Mouse (Mus musculus) MEL (cell line): ENCODE results near the gene Zbtb20.
A peak's percentile ranks its signal among the peaks of the same experiment; 100 is the strongest.

Experiments
- CTCF ChIP-seq, 3 experiments: IDR thresholded peaks in 2 of 3; conservative IDR thresholded peaks in 1 of 3; 2 replicates each; pipeline ENCODE4 v1.5.1; 2011 to 2012; ENCODE audit warnings: low read length in 3 of 3, low read depth in 2 of 3, mild to moderate bottlenecking in 2 of 3, improper control_type of control experiment in 1 of 3, inconsistent platforms in 1 of 3, mixed read lengths in 1 of 3, moderate library complexity in 1 of 3; ENCODE audit not compliant: control insufficient read depth in 1 of 3, insufficient read depth in 1 of 3, poor library complexity in 1 of 3, severe bottlenecking in 1 of 3
- POLR2A ChIP-seq, 2 experiments: IDR thresholded peaks; 2 replicates each; pipeline ENCODE4 v1.6.1; 2011 to 2012; ENCODE audit warnings: low read length in 2 of 2, mild to moderate bottlenecking in 2 of 2, control low read depth in 1 of 2, improper control_type of control experiment in 1 of 2, low read depth in 1 of 2, moderate library complexity in 1 of 2; ENCODE audit not compliant: control insufficient read depth in 1 of 2, insufficient read depth in 1 of 2, poor library complexity in 1 of 2

GRCm38 (mm10) chr16:42914457-42915085 is 38.9 kb downstream of the Zbtb20 start:
- peak; percentile 19 to 80 (median 57); a peak in 4 of 6 replicates for TF ChIP-seq CTCF (IDR thresholded peaks at IDR 0.05 in 2 of 3, conservative IDR thresholded peaks at IDR 0.05 in 1 of 3; ENCODE audit: control insufficient read depth in 1 of 3, insufficient read depth in 1 of 3, low read depth in 2 of 3, low read length in 3 of 3, poor library complexity in 1 of 3, severe bottlenecking in 1 of 3)
- no peak for TF ChIP-seq POLR2A (IDR thresholded peaks at IDR 0.05; ENCODE audit: control insufficient read depth in 1 of 2, insufficient read depth in 1 of 2, low read depth in 1 of 2, low read length in 2 of 2, poor library complexity in 1 of 2)
